Mouse (Mus musculus): ENCODE measurements around the gene Hmgn2.
"Not testable (repeated sequence)": the region's sequence is repeated elsewhere in the genome, so short reads cannot be mapped to it uniquely, and the experiment has no call there.

Gene Hmgn2

GRCm38 (mm10) chr4:133968150-133968921 lies at the start of gene Hmgn2:
Hmgn2 (minus strand) TSS chr4:133968650.
- DNase-seq (ENCODE audit: low spot score in 2 of 2) = peak; percentile 14 to 29

- DNase-seq (ENCODE audit: low spot score in 2 of 2) = no peak
Observed at GRCm38 (mm10) chr4:134017201-134017865, 48.9 kb upstream of the Hmgn2 start.

GRCm38 (mm10) chr4:134016767-134017166 lies 48.3 kb upstream of the Hmgn2 start:
- no peak for DNase-seq (ENCODE audit: low spot score in 2 of 2)

DNA sequence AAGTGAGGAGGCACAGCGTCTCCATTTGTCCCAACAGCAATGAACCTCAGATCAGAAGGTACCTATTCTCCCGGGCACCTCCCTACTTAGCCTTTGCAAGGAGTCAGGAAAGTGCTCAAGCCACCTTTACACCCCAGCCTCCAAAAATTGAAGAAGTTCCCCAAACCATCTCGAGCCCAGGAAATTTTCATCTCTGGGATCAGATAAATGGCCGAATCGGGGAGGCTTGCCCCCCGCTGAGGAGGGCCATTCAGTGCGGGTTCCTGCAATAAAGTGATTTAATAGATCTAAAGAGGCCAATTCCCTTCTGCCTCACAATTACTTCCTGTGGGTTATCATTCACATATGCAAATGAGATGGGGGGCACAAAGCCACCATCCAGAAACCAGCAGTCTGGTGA lies 47.8 kb upstream of the Hmgn2 start:
- DNase-seq (ENCODE audit: low spot score in 2 of 2) = no peak

- no peak for DNase-seq (ENCODE audit: low spot score in 2 of 2)
Observed at GRCm38 (mm10) chr4:134012858-134013528, 44.5 kb upstream of the Hmgn2 start.

- DNase-seq (ENCODE audit: low spot score in 2 of 2) = no peak
Observed at GRCm38 (mm10) chr4:134011450-134012414, 43.3 kb upstream of the Hmgn2 start.

DNA sequence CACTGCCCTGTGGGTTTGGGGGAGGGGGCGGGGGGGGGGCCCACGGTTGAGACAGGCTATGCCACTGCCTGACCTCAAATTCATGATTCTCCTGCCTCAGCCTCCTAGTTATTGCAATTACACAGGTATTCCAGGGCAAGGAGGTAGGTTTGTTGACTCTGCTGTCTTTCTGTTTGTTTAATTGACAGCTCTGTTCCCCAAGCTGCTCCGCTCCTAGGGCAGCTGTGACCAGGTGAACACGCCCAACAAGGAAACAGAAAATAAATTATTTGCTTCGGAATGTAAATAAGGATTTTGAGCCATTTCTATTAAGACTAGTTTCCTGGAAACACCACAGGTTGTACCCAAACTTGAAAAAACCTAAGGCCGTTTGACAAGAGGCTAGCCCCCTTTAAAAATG lies 41.3 kb upstream of the Hmgn2 start:
- DNase-seq (ENCODE audit: low spot score in 2 of 2) = no peak

- DNase-seq (ENCODE audit: low spot score in 2 of 2) = no peak
Observed at GRCm38 (mm10) chr4:134006845-134007244, 38.4 kb upstream of the Hmgn2 start.

DNA sequence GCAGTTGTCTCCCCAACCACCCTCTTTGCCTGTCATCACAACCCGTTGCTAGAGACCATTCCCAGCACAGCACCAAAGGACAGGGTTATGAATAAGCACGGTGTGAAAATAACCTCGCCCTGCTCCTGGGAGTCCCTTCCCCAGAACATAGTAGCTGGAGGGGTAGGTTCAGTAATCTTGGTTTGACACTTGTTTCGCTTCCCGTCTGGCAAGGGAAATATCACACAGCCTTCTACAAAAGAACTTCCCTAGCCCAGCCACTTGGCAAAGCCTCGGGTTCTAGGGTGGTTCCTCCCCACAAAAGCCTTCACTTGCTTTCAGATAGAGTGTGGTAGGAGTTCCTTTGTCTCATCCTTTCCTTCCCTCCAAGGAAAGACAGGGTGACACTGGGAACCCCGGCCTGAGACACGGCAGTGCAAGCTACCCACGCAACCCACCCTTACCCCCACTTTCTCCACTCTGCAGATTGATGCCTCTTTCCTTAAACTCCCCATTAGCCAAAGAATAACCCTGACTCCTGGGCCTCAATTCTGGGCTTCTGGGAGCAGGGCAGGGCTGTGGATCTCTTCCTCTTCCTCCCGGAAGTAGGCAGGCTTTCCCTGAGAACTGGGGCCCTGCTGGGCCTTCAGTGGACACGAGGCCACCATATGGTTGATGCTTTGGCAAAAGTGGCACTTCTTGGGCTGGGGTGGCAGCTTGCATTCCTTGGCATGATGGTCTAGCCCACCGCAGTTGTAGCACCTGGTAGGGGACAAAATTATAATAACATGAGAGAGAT lies 37.3 kb upstream of the Hmgn2 start:
- DNase-seq (ENCODE audit: low spot score in 2 of 2) = no peak

DNA sequence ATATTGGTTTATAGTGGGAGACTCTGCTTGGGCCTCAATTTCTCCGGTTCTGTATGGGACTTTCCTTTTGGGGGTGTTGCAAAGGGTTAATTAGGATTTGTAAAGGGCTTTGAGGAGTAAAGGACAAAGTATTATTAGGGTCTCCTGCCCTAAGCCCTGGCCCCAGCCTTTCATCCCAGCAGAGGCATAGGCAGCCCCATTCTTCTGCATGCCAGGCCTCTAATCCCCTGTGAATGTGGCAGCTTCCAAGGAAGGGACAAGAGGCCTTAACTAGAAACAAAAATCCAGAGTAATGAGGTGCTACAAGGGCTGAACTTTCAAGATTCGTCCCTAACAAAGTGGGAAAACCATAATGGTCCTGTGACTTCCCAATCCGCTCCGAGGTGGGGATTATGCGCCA lies 34.5 kb upstream of the Hmgn2 start:
- no peak for DNase-seq (ENCODE audit: low spot score in 2 of 2)

- no peak for DNase-seq (ENCODE audit: low spot score in 2 of 2)
Observed at GRCm38 (mm10) chr4:134002246-134002645, 33.8 kb upstream of the Hmgn2 start.

DNA sequence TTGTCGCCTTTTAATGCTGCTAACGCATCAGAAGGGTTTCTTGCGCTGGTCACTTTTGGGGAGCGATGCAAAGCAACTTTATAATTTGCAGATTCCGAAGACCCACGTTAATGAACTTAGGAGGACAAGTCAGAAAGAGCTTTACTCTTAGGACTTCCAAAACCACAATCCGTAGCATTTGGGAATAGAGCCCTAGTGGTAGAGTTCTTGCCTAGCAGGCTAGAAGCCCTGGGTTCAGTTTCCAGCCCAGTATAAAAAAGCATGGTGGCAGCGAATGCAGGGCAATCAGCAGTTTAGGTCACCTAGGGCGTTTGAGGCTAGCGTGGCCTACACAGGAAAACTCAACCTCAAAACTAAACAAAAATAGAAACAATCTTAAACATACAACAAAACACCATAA lies 33.3 kb upstream of the Hmgn2 start:
- no peak for DNase-seq (ENCODE audit: low spot score in 2 of 2)

DNA sequence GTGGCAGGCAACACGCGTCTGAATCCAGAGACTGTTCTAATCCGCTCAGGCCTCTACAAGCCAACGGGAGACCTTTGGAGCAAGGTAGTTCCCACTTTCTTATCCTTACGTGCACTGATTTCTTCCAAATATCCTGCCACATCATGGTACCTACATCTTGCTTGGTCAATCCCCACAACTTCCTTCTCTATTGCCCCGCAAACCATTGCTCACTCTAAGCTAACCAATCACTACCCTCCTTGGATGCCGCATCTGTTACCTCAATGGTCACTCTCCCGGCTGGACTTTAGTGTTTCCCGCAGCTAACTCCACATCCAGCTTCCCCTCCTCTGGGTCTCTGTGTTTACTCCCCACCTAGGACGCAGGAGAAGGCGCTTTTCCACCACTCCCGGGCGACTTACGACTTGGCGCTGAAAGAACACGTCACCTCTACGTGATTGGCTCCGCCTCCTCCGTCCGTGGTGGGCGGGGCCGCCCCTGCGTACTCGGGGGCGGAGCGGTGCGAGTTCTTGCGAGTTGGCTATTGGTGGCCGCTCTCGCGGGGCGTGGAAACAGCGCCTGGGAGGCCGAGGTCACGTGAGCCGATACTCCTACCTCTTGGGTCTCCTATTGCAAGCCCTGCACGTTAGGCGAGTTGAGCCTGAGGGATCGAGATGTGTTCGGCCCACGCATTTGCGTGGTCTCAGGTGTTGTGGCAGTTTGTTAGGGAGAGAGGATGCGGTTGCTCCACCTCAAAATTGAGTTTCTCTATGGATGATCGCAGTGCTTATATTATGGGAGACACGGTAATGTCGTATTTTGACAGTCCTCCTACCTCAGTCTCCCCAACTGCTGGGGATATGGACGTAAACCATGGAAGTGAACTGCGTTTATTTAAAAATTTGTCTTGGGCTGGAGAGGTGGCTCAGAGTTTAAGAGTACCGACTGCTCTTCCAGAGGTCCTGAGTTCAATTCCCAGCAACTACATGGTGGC lies 32.3 kb upstream of the Hmgn2 start, which contains the start of gene Dhdds:
TSS of gene Dhdds (minus strand) at position 453 of the 973 bp plus-strand sequence.
- peak; percentile 85 to 90 for DNase-seq (ENCODE audit: low spot score in 2 of 2)

GRCm38 (mm10) chr4:133994697-133995096 lies 26.2 kb upstream of the Hmgn2 start:
- DNase-seq (ENCODE audit: low spot score in 2 of 2) = no peak

DNA sequence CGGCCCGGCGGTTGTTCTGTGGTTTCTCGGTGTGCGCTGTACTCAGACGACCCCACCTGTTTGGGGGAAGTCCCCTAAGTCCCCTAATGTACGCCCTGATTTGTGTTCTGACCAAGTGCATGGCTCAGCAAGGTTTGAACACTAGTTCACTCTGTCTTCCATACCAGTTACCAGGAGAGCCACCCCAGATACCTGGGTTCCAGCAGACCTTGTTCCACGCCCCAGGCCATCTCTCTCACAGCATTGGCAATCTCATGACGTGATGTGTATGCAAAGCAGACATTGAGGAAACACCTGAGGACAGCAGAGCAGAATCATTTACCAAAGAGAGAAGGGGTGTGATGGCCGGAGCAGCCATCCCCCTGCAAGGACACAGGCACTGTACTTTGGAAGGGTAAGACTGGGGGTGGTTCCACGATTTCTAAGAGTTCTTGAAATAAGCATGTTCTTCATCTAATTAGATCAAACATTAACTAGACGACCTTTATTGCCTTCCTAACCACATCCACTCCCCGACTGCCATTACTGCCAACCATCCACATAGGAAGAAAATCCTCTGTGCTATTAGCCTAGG lies 22.7 kb upstream of the Hmgn2 start:
- DNase-seq (ENCODE audit: low spot score in 2 of 2) = no peak

- no peak for DNase-seq (ENCODE audit: low spot score in 2 of 2)
Observed at GRCm38 (mm10) chr4:133990035-133990434, 21.6 kb upstream of the Hmgn2 start.

DNA sequence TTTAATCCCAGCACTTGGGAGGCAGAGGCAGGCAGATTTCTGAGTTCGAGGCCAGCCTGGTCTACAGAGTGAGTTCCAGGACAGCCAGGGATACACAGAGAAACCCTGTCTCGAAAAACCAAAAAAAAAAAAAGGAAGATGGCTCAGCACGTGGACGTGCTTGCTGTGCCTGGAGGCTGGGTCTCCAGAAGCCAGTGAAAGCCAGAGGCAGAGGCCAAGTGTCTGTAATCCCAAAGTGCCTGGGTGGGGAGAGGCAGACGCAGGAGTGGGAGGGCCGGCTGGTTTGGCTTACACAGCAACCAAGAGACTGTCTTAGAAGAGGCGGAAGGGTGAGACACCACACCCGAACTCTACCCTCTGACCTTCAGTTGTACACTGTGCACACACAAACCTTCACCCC lies 19.8 kb upstream of the Hmgn2 start:
- DNase-seq (ENCODE audit: low spot score in 2 of 2) = not testable (repeated sequence)

- no peak for DNase-seq (ENCODE audit: low spot score in 2 of 2)
Observed at GRCm38 (mm10) chr4:133982936-133983335, 14.5 kb upstream of the Hmgn2 start.

DNA sequence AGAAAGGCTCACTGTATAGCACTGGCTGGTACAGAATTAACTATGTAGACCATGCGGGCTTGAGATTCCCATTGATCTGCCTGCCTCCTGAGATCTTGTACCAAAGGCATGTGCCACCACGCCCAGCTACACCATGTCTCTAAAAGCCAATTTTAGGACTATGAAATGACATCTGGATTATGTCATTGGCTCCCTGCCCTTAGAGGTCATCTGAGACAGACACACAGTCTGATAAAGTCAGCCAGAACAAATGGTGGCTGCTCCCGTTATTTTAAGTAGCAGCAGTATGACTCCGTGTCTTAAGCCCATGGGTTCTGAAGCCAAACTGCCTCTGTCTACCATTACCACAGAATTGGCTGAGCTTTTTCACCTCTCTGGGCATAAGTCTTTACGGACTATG lies 12.0 kb upstream of the Hmgn2 start:
- DNase-seq (ENCODE audit: low spot score in 2 of 2) = no peak
